Mouse (Mus musculus) small intestine, adult 2 months (tissue): ENCODE data around the gene Rtn2.

Experiments used
- CTCF ChIP-seq: fragments of 200-500 bp; IDR thresholded peaks from 2 replicates; pipeline ENCODE4 v1.5.1; 2012; ENCODE audit warnings: low read depth, mild to moderate bottlenecking, control low read depth, inconsistent platforms, low read length, moderate library complexity, mixed read lengths; ENCODE audit not compliant: insufficient replicate concordance, insufficient read length; ENCODE audit errors: extremely low read depth
- POLR2A ChIP-seq: fragments of 200-500 bp; IDR thresholded peaks from 2 replicates; pipeline ENCODE4 v1.6.1; 2012; ENCODE audit warnings: low read depth, mild to moderate bottlenecking, control low read depth, inconsistent platforms, low read length, moderate library complexity

- TF ChIP-seq POLR2A = no peak
- no peak for TF ChIP-seq CTCF
These were observed 43.1 kb downstream of the Rtn2 start for GRCm38 (mm10) chr7:19325262-19326199.
